Mouse (Mus musculus) T-cell, adult 2 months (primary cell): Measurements from ENCODE around the gene Gpc5.

Experiments used
- DNase-seq: peaks from one replicate; pipeline ENCODE4 v3.0.0; 2022; ENCODE audit warnings: low spot score

Gene Gpc5

DNA sequence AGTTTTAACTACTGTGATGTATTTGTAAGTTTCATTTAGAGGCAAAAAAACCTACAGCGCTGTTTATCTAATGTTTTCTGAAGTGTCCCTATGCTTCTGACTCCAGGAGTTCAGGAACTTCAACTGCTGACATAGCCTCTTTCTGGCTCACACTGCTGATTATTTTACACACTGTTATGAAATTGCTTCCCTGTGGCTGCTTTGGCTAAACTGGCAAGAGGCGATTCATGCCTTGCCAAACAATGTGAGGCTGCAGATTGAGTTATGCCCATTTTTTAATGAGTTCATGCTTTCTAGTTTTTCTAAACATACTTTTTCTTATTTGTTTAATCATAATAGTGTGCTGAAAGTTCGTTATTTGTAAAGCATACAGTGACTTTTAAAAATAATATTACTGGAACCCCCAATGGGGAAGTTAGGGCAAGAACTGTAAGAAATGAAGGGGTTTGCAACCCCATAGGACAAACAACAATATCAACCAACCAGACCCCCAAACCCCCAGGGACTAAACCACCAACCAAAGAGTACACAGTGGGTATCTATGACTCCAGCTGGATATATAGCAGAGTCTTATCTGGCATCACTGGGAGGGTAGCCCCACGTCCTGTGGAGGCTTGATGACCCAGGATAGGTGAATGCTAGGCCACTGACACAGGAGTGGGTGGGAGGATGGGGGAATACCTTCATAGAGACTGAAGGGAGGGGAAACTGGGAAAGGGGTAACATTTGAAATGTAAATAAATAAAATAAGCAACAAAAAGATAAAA, 454.7 kb downstream of the Gpc5 start:
- DNase-seq = no peak

DNA sequence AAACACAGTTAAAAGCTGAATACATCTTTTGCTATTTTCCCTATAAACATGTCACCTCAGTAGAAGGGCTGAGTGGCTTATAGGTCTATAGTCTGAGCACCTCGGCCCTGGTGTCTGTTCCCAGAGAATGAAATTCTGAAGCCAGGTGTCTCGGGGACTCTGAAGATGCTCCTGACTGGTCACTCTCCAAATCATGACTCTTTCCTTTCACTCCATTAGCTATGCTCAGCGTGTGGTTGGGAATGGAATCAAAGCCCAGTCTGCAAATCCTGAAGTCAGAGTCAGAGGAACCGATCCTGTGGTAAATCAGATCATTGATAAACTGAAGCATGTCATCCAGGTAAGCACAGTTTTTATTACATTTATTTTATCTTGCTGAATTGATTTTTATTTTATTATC, 460.0 kb downstream of the Gpc5 start:
- DNase-seq = no peak

DNA sequence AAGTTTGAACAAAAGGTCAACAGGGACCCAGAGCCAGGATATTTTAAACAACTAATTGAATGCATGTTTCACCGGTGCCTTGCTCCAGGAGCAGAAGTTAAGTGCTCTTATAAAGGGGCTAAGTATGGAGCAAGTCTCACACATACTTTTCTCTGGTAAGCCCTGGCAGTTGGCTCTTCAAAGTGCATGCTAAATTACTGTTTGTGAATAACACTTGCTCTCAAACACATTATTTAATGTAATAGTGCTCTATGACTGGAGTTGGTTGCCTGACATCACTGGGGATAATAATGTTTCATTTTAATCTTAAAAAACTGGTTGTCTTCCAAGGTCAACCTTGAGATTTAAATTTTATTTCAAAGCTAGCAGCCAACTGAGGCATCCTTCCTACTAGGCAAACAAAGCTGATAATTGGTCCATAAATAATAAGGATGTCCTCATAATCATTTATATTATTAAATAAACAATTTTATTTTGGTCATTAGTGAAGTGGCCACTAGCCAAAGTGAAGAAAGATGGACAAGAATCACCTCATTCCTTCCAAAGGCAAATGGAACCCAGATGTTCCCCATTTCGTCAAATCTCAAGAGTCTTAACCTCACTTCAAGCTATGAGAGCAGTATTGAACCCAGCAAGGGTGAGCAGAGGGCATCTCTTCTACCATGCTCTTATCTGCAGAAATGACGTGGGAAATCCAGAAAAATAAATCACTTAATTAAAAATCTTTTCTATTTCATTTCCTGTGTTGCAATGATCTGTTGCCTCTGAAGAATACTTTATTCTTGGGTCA, 488.6 kb downstream of the Gpc5 start:
- DNase-seq = no peak

DNA sequence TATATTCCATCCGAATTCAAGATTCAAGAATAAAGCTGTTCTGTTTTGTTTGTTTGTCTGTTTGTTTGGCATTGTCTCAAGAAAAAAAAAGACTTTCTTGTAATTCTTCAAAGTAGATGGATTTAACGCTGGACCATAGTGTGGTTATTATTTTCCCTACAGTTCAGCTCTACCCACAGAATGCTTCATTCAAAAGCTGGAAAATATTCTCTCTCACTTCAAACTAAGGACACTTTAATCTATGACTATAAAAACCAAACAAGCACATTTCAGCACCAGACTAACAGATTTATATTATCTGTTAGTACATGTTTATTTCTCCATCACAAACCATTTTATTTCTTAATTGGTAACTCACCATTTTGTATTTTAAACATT, 489.2 kb downstream of the Gpc5 start:
- DNase-seq = no peak

DNA sequence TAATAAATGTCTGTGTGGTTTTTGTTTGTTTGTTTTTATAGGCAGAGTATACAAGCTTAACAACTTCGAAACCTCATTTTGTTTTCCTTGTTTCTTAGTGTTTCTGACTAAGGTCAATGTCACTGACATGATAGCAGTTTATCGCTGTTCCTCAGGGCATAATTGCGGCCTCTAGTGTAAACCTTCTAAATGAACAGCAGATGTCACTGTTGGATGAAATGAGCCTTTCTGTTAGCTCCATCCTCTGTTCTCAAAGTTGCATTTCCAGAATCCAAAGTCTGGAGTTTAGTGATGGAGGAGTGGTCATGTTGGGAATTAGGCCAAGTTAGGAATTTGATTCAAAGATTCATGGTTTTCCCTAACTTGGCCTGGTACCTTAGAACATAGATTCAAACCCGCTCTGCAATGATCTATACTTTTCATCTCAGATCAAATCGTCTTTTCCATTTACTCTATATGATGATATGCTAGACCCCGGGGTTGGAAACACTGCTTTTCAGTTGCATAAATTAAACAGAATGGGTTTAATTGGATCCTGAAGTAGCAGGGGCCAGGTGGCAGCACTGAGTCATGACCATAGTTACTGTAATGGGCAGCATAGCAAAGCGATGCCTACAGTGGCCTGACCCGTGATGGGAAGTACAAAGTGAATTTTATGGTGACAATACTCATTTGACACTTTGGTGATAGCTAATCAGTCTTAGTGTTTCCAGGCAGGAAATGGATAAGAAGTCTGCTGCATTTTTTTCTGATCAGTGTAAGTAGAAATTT, 508.4 kb downstream of the Gpc5 start:
- DNase-seq = no peak

DNA sequence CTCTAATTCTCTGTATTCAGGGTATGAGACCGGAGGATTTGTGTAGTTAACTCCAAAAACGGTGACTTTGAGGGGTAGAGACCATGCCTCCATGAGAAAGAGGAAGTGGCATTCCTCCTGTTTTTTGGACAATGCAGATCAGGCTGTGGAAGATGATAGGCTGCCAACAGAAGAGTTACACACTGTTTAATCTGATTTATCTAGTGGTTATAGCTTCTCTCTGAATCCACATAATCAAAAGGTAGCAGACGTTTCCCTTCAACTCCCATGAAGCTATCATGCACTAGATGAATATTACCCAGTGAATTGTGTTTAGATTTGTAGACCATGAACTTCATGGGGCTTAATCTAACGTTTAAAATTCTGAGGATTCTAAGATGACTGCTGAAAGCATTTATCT, 522.1 kb downstream of the Gpc5 start:
- DNase-seq = no peak

DNA sequence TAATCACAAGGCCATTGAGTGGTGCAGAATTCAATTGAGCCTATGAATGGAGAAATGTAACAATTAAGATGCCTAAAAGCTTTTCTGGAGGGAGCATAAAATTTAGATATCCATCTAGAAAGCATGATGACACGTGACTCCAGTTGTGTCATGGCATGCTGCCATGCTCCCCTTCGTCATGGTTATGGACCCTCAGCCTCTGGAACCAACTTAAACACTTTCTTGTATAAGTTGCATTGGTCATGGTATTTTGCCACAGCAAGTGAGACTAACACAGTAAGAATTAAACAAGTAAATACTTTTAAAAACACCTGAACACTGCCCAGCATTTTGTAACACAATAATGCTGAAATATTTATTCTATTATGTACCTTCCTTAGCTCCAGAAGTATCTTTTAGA, 524.3 kb downstream of the Gpc5 start:
- no peak for DNase-seq

DNA sequence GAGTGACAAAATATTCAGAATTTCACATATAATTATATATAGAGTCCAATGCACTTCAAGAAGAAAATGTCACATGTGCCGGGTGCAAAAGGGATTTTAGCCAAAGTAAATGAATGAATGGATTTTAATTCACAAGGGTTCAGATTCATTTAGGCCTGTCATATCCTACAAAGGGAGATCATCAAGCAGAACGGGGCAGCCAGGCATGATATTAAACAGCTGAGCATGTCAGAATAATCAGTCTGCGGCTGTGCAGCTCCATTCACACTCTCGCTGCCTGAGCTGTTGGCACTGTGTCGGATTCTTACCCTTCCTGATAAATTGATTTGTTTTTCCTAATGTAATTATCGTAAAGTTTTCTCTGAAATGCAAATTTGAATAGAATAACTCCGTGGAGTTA, 524.8 kb downstream of the Gpc5 start:
- DNase-seq = no peak

DNA sequence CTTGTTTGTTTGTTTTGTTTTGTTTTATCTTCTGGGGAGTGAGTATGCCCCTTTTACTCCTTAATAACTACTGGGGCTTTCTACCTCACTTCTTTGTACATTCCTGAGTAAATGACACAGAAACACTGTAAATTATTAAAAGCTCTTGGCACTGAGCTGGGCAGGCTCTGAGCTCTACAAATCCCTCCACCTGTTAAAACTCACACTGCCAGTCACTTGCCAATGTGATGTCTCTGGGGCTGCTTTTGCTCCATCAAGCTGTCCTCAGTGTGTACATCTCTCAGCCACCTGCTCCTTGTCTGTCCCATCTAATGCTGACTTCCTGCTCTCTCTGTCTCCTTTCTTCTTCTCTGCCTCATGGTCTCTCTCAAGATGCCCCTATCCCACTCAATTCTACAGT, 528.5 kb downstream of the Gpc5 start:
- DNase-seq = no peak

DNA sequence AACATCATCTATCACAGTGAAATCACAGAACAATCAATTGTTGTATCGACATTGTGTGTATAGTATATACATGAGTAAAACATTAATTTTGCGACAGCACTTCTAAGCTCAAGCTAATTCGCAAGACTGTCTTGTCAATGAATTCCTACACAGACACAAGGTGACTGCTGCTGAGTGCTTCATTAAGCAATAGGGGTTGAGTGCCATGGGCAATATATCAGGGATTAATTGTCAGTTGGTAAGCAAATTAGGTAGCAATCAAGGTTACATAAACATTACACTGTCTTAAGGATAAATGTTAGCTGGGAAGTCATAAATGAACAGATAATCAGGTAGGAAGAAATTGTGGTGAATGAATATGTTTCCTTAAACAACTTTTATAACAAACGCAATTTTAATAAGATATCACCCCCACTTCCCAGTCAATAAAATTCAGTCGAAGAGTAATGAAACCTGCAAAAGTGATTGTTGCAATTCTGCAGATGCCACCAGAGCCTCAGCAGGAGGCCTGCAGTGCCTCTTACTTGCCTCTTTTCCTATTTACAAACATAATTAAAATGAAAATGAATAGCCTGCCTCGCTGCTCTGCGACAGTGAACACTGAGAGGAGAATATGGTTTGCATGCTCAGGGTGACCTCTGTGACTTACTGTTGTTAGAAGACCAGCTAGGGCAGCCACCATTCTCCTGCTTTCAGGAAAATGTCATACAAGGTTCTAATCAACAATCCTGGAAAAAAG, 539.3 kb downstream of the Gpc5 start:
- DNase-seq = no peak

DNA sequence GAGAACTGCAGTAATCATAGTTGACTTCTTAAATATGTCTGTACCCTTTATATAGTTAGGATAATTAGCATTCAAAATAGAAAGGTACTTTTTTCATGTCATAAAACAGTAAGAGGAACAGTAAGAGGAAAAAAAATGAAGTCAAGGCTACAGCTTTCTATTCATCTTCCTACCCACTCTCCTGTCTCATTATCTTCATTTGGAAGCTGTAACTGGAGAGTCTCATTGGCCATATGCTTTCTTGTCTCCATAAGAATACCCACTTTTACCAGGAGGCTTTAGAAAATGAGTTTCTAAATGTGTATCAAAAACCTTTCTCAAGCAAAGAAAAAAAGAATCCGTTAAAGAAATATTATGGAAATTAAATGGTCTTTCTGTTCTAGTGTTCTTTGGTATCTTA, 541.3 kb downstream of the Gpc5 start:
- no peak for DNase-seq

DNA sequence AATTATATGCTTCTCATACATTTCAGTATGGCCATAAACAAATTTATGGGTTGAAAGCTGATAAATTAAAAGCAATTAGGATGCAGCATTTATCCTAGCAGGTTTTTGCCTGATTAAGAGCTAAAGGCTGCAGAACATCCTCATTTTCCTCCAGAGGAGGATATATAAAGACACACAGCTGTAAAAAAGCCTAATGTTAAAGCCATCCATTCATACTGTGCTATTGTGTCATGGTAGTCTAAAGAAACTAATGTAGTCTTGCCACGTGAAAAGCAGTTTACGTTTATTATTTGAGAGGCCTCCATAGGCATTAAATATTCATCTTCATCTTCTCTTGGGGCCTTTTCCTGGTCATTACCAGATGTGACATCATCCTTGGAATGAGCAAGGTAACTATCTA, 587.9 kb downstream of the Gpc5 start:
- no peak for DNase-seq

DNA sequence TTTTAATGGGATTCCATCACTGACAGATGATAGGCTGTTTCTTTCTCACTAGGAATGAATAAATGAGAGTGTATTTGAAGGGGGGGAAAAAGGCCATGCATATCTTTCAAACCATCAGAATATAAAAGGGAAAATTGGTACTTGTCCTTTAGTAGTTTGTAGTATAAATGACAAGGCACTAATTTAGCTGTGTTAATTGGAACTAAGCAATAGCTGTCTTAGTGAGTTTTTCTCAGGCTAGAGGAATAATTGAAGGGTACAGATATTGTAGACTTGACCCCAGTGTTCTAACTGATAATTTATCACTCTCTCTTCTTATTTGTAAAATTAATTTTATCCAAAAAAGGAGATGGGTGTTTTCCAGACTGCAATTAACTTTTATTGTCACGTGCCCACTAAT, 654.0 kb downstream of the Gpc5 start:
- DNase-seq = no peak

DNA sequence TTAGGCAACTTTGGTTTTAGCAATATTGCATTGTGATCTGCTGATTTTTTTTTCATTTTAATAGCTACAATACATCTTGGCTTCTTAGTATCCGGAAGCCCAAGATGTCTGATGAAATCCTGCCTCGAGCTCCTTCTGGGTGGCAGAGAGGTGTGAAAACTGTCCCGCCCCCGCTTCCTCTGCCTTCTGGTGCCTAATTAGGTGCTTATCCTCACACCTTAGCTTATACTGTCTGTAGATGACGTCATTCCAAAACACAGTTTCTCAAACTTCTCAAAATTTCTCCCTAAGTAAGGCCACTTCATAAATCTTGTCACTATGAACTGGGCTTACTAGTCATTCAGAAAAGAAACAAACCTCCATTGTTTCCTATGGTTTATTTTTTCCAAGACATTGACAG, 668.2 kb downstream of the Gpc5 start:
- no peak for DNase-seq

DNA sequence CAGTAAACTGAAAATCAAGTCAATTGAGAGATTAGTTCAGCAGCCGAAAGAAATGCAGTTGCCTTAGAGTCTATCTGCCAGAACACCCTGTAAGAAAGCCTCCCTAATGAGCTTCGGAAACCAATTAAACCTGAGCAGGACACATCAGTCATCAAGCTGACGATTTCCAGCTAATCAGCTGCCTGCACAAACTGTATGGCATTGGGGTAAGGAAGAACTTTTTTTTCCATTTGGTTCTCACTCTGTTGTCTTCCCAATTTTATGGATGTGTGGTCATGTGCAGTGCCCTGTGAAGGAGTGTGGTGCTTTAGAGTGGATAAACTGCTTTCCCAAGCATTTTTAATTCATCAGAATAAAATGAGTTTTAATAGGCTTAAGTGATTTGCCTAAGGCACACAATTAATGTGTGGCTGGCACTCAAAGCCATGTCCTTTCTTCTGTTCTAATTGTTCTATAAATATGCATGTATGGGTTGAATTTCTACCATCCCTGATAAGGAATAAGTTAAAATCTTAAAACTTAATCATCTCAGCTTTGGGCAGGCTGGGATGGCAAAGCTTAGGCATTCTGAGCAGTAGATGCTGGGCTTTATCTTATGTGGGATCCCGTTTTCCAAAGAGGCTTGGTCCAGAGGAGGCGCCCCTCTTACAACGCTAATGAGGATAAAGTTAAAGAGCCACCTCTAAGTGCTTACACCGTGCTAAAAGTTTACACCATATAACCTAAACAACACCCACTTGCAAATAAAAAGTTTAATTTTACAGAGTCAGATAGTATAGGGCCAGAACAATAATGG, 687.6 kb downstream of the Gpc5 start:
- no peak for DNase-seq

DNA sequence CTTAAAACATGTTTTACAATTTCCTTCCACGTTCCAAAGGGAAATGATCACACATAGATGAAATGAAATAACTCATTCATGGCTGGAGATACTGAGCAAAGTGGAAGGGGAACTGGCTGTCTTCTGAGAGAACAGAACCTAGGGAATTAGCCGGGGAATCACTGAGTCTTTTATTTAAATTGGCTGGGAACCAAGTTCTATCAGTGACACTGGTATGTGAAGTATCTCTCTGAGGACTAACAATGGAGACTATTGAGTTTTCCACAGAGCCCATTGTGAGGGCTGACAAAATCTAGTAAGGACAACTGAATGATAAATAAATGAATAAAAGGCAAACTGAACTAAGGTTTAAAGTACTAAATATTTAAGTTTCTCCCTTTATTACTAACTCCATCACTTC, 712.7 kb downstream of the Gpc5 start:
- no peak for DNase-seq

DNA sequence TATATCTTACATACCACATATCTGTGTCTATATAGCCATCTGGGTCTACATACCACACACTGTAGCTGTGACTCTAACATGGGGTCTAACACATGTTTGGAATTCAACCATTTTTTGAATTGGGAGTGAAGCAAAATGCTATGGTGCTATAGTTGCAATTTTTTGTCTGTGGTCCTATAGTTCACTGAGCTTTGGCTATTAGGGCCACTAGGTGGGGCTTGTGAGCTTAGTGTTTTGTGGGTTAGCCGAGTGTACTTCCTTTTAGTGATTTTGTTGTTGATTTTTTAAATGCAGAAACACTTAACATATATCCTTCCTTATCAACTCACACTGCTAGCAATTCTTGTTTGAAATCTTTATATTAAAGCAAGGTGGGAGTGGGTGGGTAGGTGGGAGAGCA, 727.0 kb downstream of the Gpc5 start:
- DNase-seq = no peak

DNA sequence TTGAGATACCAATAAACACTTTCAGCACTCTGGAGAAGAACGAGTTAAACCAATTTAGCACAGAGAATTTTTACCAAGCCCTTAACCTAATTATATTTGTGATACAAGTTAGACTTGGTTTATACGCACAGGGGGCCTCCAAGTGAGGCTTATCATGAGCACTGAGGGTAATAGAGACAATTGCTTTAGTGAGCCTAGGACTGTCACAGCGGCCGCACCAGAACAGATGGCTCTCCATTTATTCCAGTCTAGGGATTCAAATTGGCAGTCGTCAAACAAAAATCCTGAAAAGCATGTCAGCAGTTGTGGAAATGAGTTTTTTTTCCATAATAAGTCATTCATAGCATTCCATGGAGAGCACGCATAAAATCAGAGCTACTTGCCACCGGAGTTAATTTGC, 729.6 kb downstream of the Gpc5 start:
- DNase-seq = no peak

DNA sequence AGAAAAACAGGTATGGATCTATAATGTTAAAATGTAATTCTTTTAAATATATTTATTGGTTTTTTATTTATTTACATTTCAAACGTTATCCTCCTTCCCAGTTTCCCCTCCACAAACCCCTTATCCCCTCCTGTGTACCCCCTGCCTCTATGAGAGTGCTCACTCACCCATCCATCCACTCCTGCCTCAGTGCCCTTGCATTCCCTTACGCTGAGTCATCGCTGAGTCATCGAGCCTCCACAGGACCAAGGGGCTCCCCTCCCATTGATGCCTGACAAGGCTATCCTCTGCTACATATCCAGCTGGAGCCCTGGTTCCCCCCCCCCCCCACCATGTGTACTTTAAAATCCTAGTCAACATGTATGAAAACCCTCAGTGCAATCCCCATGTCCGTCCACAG, 738.5 kb downstream of the Gpc5 start:
- DNase-seq = no peak

DNA sequence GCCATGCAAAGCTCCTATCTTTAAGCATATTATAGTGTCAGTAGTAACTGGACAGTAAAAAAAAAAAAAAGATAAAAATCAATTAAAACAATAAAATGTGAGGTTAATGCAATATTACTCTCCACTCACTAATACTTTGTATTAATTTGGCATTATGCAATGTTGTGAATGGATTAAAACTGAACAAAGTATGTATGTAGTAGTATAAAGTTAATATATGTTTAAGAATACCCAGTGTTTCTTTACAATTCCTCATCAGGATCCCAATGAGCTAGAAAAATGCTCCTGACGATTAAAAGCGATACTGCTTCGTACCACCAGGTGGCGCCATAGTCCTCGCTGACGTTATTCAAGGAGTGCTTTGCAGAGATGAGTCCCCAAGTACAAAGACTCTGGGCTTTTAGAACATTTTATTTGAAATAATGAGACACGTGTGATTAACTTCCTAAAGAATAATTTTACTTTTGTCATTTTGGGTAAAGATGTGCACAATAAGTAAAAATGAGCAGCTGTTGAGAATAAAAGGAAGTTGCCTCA, 739.3 kb downstream of the Gpc5 start:
- DNase-seq = no peak
